Mouse (Mus musculus): Measurements from ENCODE around the gene Syngr2.

DNA sequence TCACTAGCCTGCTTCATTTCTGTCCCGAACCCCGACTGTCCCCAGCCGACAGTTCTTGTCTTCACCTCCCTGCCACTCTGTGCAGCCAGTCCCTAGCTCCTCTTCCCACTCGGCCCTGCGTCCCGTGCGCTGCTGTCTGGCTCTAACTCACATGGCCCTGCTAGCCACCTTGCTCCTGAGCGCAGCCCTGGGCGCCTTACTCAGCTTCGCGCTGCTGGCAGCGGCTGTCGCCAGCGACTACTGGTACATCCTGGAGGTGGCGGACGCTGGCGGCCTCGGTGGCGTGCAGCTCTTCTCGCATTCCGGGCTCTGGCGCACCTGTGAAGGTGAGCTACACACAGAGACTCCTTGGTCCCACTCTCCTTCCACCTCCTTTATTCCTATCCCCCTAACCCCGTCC is 51.1 kb downstream of the Syngr2 start, which contains the start of gene Tmem235:
- TF ChIP-seq CTCF (IDR thresholded peaks at IDR 0.05; ENCODE audit: borderline replicate concordance, insufficient read depth, low read length) (no peak), POLR2A (IDR thresholded peaks at IDR 0.05; ENCODE audit: low read depth, low read length) (no peak)
